Mouse (Mus musculus) intestine, postnatal 0 days (tissue): ENCODE data around the gene Per3. TPM values are rescaled to one million over a fixed set of nuclear protein-coding genes. Genes with fewer than 3 reads are reported as not detected.
"Not testable (repeated sequence)": the region's sequence is repeated elsewhere in the genome, so short reads cannot be mapped to it uniquely, and the experiment has no call there.

Source experiments
- ATAC-seq: fragments of 200-750 bp; cut with Nextera tagmentation; 2 replicates; pipeline ENCODE4 v1.8.0; 2017; ENCODE audit warnings: mild to moderate bottlenecking, moderate TSS enrichment, moderate library complexity
- H3K27ac ChIP-seq: fragments of 300-500 bp; sonication (generic); 2 replicates; pipeline ENCODE4 v1.5.1; 2014; ENCODE audit warnings: mild to moderate bottlenecking, low read depth, low read length, moderate library complexity
- H3K27me3 ChIP-seq: fragments of 300-500 bp; sonication (generic); replicated peaks from 2 replicates; pipeline ENCODE4 v1.6.1; 2014; ENCODE audit warnings: low read length, mixed read lengths; ENCODE audit not compliant: control insufficient read depth, insufficient read depth
- H3K36me3 ChIP-seq: fragments of 300-500 bp; sonication (generic); 2 replicates; pipeline ENCODE4 v1.6.1; 2014; ENCODE audit warnings: mild to moderate bottlenecking, moderate library complexity; ENCODE audit not compliant: control insufficient read depth, insufficient read depth
- H3K4me1 ChIP-seq: fragments of 300-500 bp; sonication (generic); replicated peaks from 2 replicates; pipeline ENCODE4 v1.6.1; 2014; ENCODE audit warnings: antibody characterized with exemption, low read length, mixed read lengths; ENCODE audit not compliant: control insufficient read depth, insufficient read depth
- H3K4me2 ChIP-seq: fragments of 300-500 bp; sonication (generic); replicated peaks from 2 replicates; pipeline ENCODE4 v1.6.1; 2014; ENCODE audit warnings: low read depth, mild to moderate bottlenecking, moderate library complexity
- H3K4me3 ChIP-seq: fragments of 300-500 bp; sonication (generic); 2 replicates; pipeline ENCODE4 v1.5.1; 2014; ENCODE audit warnings: low read depth, low read length
- H3K9ac ChIP-seq: fragments of 300-500 bp; sonication (generic); 2 replicates; pipeline ENCODE4 v1.6.1; 2014; ENCODE audit warnings: mild to moderate bottlenecking, low read depth, low read length
- H3K9me3 ChIP-seq: fragments of 300-500 bp; sonication (generic); 2 replicates; pipeline ENCODE4 v1.6.1; 2016; ENCODE audit warnings: mixed run types; ENCODE audit not compliant: control insufficient read depth
- CTCF ChIP-seq: sonication (generic); IDR thresholded peaks from 2 replicates; pipeline ENCODE4 v1.5.1; 2016; ENCODE audit warnings: low read depth, mild to moderate bottlenecking, control low read depth, antibody characterized with exemption, moderate library complexity
- WGBS: fragments of 180-500 bp; shearing (Covaris S2); extraction: QIAGEN DNeasy Blood & Tissue Kit; methylation state at CpG from one replicate; pipeline ENCODE4 v1.1.7; 2014; 5-methylcytosine and 5-hydroxymethylcytosine counted together
- polyA plus RNA-seq: library from polyadenylated mRNA; unstranded; fragments of >200 nt; fragmentation: Nextera tagmentation; extraction: Ambion mirVana; gene quantifications from 2 replicates; pipeline ENCODE4 v1.2.1, GENCODE M21; 2015

Gene Per3
- polyA plus RNA-seq, 1 experiment from 2014 or later = 2.1 TPM

GRCm38 (mm10) chr4:151041506-151041905 is 3.0 kb downstream of the Per3 start:
- H3K27me3 ChIP-seq = no peaks in the 10 kb centered on the region
- H3K4me2 ChIP-seq = no peak overlapping the region
- TF ChIP-seq CTCF = no peak
- 82% methylated on average over 5 of the region's 5 CpGs for WGBS
- no peak overlapping the region for H3K27ac ChIP-seq
- no peaks in the 10 kb centered on the region; the same call in 1 of the 2 replicates for H3K4me1 ChIP-seq
- no peak overlapping the region for H3K4me3 ChIP-seq
- no peak for ATAC-seq
- H3K9me3 ChIP-seq = no peaks in the 10 kb centered on the region
- H3K36me3 ChIP-seq = peaks cover 2% of the 10 kb centered on the region; the same call in 1 of the 2 replicates
- no peak overlapping the region for H3K9ac ChIP-seq

GRCm38 (mm10) chr4:151037800-151038199 is 6.7 kb downstream of the Per3 start:
- H3K9ac ChIP-seq = no peak overlapping the region
- no peak overlapping the region for H3K4me2 ChIP-seq
- no peaks in the 10 kb centered on the region for H3K27me3 ChIP-seq
- WGBS = 89% methylated on average over 11 of the region's 11 CpGs
- peaks cover 3% of the 10 kb centered on the region; the same call in 1 of the 2 replicates for H3K36me3 ChIP-seq
- no peaks in the 10 kb centered on the region for H3K9me3 ChIP-seq
- H3K4me1 ChIP-seq = no peaks in the 10 kb centered on the region
- no peak overlapping the region for H3K4me3 ChIP-seq
- no peak overlapping the region for H3K27ac ChIP-seq
- no peak for TF ChIP-seq CTCF
- no peak for ATAC-seq

- no peak for ATAC-seq
- peaks cover 3% of the 10 kb centered on the region; the same call in 1 of the 2 replicates for H3K36me3 ChIP-seq
- TF ChIP-seq CTCF = no peak
- H3K9me3 ChIP-seq = no peaks in the 10 kb centered on the region
- H3K9ac ChIP-seq = no peak overlapping the region
- no peaks in the 10 kb centered on the region for H3K27me3 ChIP-seq
- WGBS = 86% methylated on average over 7 of the region's 7 CpGs
- H3K4me3 ChIP-seq = no peak overlapping the region
- no peaks in the 10 kb centered on the region for H3K4me1 ChIP-seq
- H3K27ac ChIP-seq = no peak overlapping the region
- no peak overlapping the region for H3K4me2 ChIP-seq
These were observed 7.9 kb downstream of the Per3 start for GRCm38 (mm10) chr4:151036521-151036920.

GRCm38 (mm10) chr4:151027001-151027400 is 17.5 kb downstream of the Per3 start:
- TF ChIP-seq CTCF = peak; percentile 84
- 48% methylated on average over 6 of the region's 6 CpGs for WGBS
- H3K4me3 ChIP-seq = no peak overlapping the region
- H3K27me3 ChIP-seq = no peaks in the 10 kb centered on the region
- H3K27ac ChIP-seq = no peak overlapping the region
- ATAC-seq = no peak
- peaks cover 6% of the 10 kb centered on the region; the same call in 1 of the 2 replicates for H3K36me3 ChIP-seq
- H3K4me2 ChIP-seq = no peak overlapping the region
- H3K9me3 ChIP-seq = no peaks in the 10 kb centered on the region
- no peaks in the 10 kb centered on the region for H3K4me1 ChIP-seq
- no peak overlapping the region for H3K9ac ChIP-seq

GRCm38 (mm10) chr4:151024152-151024551 is 20.3 kb downstream of the Per3 start:
- peaks cover 6% of the 10 kb centered on the region; the same call in 1 of the 2 replicates for H3K36me3 ChIP-seq
- no peak for ATAC-seq
- no peak overlapping the region for H3K4me3 ChIP-seq
- 71% methylated on average over 9 of the region's 9 CpGs for WGBS
- H3K27ac ChIP-seq = no peak overlapping the region
- TF ChIP-seq CTCF = no peak
- no peaks in the 10 kb centered on the region for H3K27me3 ChIP-seq
- no peak overlapping the region for H3K4me2 ChIP-seq
- H3K9me3 ChIP-seq = no peaks in the 10 kb centered on the region
- H3K9ac ChIP-seq = no peak overlapping the region
- no peaks in the 10 kb centered on the region for H3K4me1 ChIP-seq

GRCm38 (mm10) chr4:151017356-151017755 is 27.1 kb downstream of the Per3 start:
- not testable (repeated sequence) for H3K9ac ChIP-seq, H3K27me3 ChIP-seq, H3K4me2 ChIP-seq, H3K27ac ChIP-seq, H3K9me3 ChIP-seq, H3K4me3 ChIP-seq, H3K4me1 ChIP-seq, ATAC-seq
- 97% methylated on average over 1 of the region's 1 CpGs for WGBS
- H3K36me3 ChIP-seq = peaks cover 22% of the 10 kb centered on the region; the same call in 1 of the 2 replicates

GRCm38 (mm10) chr4:151015946-151016345 is 28.5 kb downstream of the Per3 start:
- H3K27me3 ChIP-seq = no peaks in the 10 kb centered on the region
- ATAC-seq = no peak
- H3K27ac ChIP-seq = no peak overlapping the region
- TF ChIP-seq CTCF = no peak
- no peak overlapping the region for H3K9ac ChIP-seq
- H3K4me2 ChIP-seq = no peak overlapping the region
- no peak overlapping the region for H3K4me3 ChIP-seq
- no peaks in the 10 kb centered on the region for H3K4me1 ChIP-seq
- peaks cover 19% of the 10 kb centered on the region; the same call in 1 of the 2 replicates for H3K36me3 ChIP-seq
- 90% methylated on average over 10 of the region's 10 CpGs for WGBS
- H3K9me3 ChIP-seq = no peaks in the 10 kb centered on the region
